Mouse (Mus musculus) spleen, postnatal 14 days (tissue): Measurements from ENCODE around the gene Kras.
A peak's percentile ranks its signal among the peaks of the same experiment; 100 is the strongest.

Source experiments
- DNase-seq, 2 experiments: peaks; one replicate each; pipeline ENCODE4 v3.0.0; 2021 to 2022; ENCODE audit warnings: low spot score in 2 of 2

Gene Kras

DNA sequence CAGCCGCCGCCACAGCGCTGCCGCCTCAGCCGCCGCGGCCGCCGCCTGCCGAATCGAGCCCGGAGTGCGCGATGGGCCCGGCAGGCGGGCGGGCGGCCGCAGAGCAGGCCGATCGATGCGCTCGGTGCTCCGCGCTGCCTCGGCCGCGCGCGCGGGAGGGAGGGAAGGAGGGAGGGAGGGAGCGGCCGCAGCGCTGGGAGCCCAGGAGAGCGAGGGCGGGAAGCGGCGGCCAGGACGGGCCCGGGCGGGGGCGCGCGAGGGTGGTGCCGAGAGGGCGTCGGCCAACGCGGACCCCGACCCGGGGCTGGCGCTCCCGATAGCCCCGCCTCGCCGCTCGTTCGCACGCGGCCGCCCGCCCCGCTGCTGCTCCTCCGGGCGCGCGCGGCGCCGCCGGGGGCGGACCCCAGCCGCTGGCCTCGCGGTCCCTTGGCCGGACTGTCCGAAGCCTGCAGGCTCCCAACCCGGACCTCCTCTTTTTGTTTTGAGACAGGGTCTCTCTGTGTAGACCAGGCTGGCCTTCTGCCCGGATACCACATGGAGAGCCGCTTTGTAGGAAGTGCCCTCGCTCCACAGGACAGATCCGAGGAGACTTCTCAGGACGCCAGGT, at the start of gene Kras:
Gene Kras, minus strand, starts transcription at position 55 of the 607 bp plus-strand sequence.
- DNase-seq = peak; percentile 85 to 89

DNA sequence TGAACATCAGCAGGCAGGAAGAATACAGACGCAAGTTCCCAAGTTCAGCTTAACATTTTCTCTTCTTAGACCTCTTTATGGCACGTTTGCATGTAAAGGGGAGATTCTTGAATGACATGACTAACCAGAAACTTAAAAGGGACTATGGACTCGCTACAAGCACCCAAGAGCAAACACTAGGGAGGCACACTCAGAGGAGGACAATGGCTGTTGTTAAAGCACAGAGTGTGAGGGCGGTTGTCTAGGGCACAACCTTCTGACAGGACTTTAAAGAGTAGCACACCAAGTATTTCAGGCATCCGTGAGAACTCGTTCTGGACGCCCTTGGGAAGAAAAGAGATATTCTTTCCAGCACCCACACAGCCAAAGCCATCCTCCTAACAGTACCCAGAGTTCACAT, 47.6 kb upstream of the Kras start:
- DNase-seq = no peak

DNA sequence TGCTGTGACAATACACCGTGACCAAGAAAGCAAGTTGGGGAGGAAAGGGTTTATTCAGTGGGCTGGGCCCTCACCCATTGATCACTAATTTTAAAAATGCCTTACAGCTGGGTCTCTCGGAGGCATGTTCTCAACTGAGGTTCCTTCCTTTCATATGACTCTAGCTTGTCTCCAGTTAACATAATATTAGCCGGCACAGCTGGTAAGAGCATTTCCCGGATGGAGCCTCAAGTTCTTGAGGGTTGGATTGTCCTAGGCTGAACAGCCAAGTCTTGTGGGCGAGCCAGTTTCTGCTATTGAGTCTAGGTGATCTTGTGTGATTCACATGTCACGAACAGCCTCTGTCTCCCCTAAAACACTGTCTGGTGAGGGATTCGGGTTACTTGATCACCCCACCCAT, 46.9 kb upstream of the Kras start:
- no peak for DNase-seq

DNA sequence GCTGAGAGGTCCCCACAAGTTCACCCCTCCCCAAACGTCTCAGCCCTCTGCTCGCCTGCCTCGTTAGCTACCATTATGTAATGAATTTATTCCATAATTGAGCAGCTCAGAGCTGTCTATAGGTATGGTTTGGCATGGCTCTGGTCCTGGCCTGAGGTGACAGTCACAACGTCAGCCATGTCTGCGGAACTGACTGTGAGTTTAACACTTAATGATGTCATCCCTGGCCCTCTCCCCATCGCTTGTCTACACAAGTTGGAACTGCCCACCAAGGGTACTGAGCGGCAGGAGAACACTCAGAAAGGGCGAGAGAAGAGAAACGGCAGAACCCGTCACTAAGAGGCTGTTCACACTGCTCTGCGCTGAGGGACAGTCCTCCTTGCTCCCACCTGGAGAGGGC, 45.1 kb upstream of the Kras start:
- no peak for DNase-seq

DNA sequence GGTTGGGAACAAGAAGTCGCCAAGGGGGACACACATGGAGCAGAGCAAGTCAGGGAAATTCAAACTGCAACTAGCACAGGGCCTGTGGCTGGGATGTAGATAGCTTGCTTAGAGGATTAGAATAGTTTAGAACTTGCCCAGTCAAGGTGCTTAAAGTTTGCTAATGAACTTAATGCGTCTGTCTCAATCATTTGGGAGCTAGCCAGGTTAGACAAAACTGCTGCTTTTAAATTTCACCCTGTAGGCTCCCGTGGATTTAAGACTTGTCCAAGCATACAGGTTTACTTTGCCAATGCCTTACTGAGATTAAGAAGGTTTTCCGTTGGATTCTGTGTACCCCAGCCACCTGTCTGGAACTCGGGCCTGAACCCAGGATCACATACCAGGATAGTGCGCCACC, 43.1 kb upstream of the Kras start:
- no peak for DNase-seq

DNA sequence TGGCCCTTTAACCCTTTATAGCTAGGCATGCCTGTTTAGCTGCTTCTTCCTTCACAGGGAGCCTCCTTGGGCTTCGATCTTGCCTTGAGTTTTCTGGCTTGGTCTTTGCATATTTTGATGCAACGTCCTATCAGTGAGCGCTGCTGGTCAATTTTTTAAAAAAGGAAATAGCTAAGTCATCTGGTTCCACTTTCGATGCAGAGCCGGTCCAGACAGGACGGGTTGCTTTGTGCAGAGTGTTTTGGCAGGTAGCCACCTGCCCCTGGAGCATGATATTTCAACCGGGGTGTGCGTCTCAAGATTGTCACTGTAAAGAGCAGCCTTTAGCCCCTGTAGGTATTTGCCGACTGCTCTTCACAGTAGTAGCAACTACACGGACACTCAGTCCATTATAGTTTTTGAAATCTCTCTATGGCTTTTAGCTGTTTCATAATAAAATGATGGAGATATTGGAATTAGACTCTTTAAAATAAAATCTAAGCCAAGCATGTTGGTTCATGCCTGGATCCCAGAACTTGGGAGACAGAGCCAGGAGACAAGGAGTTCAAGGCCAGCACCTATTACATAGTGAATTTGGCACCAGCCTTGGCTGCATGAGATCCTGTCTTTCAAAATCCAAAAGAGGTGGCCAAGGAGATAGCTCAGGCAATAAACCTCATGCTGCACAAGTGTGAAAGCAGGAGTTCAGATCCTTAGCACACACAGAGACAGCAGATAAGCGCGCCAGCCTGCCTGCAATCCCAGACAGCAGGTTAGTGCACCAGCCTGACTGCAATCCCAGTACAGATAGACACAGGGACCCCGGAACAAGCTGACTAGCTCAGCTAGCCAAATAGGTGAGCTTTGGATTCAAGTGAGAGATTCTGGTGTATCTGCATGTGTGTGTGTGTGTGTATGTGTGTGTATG, 41.6 kb upstream of the Kras start:
- no peak for DNase-seq

DNA sequence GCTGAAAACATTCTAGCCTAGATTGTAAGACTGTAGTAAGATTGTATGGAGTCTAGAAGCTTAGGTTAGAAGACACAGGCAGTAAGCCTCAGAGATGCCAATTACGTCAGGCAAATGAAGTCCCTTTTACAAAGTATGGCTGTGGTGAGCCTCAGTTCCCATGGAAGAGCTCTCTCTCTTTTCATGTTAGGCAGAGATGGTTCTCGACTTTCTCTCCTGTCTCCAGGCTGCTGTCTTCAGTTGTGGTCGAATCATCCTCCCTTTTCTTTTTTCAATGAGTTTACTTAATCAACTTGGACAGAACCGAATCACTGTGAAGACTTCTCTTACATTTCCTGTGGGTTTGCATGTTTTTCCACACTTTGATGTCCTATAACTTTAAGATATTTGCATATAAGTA, 35.6 kb upstream of the Kras start:
- no peak for DNase-seq

DNA sequence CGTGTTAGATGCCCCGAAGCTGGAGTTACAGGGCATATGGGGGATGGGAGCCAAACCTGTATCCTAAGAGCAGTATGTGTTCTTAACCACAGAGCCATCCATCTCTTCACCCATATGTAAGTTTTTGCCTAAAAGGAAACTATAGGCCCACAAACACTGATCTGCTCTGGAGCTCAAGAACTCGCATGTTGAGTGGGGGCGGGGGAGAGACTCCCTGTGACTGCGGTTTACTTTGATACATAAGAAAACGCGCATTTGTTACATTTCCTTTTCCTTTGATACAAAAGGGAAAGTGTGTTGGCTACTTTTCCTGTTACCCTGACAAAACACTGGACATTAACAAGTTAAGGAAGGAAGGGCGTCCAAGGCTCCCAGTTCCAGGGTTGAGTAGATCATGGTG, 34.2 kb upstream of the Kras start:
- DNase-seq = no peak

DNA sequence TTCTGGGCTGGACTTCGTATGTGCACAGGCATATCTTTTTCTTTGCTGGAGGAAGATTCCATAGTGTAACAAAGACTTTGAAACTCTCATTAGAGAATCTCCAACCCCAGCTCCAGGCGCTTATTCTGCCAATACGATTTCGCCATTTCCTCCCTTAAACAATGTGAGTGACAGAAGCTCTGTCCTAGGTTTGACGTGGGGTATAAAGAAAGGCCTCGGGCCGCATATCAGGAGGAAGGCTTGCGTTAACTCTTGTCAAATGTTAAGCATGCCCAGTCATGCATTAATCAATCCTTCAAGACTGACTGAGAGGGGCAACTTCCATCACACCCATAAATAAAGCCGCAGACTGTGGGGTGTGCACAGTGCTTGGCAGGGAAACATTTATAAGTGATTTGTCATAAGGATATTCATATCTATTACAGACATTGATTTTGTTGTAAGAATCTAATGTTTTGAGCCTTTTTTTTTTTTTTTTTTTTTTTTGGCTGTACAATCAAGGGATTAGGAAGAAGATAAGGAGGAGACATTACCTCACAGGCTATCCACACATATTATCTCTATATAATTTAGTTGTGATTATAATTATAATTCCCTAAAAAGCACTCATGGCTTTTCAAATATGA, 27.2 kb upstream of the Kras start:
- no peak for DNase-seq

DNA sequence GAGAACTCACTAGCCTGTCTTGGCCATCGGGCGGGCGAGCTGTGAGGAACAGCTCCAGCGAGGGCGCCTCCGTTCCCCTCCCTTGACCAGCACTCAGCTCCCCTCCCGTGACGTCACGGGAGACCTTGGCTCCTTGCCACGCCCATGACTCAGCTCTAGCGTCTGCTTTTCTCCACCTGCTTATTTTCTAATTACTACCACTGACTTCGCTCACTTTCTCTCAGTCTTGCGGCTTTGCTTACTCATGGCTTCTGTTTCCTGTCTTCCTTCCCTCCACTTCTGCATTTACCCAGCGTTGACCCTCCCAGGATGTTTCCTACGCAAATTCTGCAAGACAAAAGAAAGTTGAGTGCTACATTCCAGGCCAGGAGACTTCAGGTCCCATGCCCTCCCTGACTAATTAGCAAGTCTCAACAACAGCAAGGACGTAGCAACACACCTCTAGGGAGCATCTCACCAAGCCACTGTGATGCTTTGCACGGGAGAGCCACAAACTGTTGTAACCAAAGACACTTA, 26.3 kb upstream of the Kras start:
- DNase-seq = peak; percentile 59 to 62

DNA sequence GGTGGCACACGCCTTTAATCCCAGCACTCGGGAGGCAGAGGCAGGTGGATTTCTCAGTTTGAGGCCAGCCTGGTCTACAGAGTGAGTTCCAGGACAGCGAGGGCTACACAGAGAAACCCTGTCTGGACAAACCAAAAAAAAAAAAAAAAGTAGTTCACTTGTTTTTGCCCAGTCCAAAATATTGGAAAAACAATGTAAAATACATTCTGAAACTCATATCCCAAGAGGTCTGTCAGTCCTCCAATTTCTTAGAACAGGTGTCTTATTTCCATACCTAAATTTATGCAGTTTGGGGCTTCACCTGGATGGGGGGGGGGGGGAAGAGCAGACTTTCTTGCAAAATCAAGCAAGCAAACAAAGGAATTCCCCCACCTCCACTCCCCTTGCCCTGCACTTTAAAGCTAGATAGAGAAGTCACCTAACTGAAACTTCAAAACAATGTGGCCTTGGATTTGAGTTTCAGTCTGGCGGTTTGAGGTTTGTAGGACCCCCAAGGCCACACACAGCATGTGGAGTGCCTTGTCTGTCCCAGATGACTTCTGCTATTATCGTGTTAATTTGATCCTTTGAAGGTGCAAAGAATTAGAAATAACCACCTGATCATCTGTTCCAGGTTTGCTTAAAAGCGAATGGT, 25.7 kb upstream of the Kras start:
- no peak for DNase-seq

DNA sequence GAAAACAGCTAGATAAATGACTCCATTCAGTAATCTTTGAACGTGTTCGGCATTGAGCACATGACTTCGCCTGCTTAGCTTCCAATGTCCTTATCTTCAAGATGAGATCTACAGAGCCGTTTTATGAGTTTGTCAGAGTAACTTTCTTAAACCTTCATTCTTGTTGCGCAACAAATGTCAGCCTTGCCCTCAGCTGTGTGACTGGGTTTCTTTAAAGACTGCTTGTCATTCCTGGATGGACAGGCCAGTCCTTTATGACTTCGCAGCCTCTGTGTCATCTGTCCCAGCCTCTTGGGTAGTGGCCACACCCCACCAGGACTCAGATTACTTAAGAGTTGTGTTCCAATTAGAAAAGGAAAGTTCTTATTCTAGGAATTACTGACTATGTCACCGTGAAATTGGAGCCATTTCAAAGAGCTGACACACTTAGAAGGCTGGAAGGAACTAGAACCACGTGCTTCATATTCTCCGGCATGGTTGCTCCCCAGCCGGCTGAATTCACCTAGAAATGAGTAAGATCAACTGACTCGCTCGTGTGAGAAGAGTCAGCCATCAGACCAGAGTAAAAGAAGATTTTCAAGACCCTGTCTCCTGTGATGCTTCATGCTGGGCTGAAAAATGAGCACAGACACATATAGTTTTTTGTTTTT, 24.1 kb upstream of the Kras start:
- no peak for DNase-seq

DNA sequence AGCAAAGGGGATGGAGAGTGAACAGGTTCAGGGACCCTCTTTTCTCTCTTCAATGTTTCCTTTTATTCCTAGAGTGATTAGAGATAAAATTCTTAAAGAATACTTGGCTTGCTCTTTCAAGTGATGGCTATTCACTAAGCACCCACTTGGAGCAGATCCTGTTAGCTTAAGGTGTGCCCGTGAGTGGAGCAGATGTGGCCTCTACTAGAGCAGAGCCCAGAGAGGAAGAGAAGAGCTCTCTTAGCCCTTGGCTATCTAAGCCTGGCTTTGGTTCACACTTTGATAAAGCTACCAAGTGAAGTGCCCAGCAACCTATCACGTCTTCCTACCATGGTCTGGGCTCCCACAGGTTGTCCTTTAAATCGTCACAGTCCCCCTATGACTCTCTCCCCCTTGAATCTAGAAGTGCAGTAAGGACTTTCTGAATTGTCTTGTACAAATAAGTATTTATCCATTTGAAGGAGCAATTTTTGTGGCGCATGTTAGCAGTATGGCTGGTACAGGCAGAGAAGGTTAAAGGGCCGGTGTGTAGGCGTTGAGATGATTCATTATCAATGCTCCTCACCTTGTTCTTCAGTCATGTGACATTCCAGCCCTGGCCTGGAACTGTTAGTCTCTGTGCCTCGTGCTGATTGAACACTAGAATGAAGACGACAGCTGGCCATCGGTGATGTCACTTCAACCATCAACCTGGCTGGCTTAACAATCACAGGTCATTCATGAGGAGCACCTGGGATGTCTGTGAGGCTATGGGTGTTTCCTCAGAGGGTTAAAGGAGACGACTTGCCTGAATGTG, 22.3 kb upstream of the Kras start:
- no peak for DNase-seq

DNA sequence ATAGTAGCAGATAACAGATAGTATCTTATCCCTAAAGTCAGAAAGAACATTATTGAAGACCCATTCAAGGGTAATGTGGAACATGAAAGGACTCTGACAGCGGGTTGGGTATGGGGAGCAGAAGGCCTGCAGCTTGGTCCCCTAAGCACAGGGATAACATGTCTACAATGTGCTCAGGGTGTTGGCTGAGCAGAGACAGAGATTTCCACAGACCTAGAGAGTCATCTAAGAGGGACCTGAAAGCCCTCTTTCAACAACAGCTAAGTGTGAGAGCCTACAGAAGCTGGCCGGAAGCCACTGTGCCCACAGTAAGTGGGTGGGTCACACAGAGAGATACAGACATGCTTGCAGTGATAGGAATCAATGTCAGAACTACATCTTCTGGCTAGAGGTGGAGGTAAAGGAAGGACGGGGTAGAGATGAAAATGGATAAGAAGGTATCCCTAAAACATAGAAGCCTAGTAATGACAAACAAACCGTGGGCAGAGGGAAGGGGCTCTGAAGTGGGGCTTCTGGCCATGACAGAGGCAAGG, 19.3 kb upstream of the Kras start:
- no peak for DNase-seq

DNA sequence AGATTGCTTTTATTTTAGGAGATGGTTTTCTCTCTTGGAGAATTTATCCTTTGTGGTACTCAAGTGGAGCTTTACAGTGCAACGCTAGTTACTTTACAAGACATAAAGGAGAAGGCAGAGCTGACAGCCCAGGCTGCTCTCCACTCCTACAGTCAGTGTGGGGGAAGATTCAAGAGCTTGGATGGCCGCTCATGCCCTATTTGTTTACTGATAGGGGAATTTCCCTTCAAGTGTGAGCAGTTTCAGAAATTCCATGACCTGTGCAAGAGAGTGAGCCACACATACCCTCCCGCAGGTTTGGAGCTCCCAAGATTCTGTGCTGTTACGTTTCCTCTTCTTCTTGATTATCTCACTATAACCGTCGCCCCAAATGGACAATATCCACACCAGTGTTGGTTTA, 17.7 kb upstream of the Kras start:
- DNase-seq = no peak

DNA sequence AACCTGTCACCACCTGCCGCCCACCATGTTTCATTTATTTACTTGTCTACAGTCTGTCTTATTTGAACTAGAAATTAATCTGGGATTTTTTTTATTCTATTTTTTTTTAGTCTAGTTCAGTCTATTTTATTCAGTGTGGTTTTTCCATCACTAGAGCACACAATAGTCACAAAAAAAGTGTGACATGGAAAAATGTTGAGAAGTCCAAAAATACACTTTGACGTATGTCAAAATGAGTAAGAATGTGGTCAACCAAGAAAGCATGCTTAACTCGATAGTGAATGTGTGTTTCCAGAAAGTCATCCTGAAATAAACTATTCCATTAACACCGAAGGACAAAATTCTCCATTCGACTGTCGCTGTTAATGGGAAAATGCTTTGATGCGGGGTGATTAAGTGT, 12.3 kb upstream of the Kras start:
- DNase-seq = no peak

DNA sequence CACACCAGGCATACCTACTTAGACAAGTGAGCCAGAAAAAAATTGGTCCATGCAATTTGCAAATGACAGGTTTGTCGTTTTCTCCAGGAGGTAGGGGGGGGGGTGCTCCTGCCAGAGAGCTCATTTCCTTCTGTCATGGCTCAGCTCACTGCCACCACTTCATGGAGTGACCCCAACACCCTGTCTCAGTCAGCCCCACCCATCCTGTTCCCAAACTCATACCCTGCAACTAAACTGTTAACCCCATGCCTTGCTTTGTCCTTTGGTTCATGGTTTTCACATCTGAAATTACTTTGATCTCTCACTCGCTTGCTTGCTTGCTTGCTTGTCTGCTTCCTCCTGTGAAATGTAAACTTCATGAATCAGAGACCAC, 6.6 kb upstream of the Kras start:
- no peak for DNase-seq

DNA sequence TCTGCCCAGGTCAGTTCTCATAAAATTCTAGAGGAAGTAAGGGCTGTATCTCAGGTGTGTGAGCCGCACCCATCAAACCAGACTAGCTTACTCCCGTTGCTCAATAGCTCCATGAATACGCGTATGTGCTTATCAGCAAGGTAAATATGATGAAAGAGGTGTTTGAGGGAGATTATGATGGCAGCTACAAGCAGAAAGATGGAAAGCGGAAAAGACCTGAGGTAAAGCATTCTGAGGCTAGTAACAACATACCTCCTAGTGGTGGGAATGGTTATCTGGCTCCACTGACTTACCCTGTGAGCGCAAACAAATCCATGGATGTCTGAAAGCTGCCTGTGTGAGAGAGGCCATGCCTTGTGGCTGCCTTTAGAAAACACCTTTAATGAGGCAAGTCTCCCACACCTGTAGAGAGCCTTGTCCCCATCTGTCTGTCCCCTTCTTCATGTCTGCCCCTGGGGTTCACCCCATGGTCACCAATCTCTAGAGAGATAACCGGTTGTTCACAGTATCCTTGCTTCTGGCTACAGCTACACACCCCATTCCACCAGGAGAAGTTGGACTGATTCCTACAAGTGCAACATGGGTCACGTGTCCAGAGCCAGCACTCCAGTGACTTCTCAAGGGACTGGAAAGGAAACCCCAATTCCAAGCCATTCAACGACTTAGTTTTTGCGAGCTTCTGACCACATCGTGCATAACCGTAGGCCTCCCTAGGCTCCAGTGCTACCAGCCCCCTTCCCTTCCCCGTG, 6.1 kb upstream of the Kras start:
- no peak for DNase-seq

DNA sequence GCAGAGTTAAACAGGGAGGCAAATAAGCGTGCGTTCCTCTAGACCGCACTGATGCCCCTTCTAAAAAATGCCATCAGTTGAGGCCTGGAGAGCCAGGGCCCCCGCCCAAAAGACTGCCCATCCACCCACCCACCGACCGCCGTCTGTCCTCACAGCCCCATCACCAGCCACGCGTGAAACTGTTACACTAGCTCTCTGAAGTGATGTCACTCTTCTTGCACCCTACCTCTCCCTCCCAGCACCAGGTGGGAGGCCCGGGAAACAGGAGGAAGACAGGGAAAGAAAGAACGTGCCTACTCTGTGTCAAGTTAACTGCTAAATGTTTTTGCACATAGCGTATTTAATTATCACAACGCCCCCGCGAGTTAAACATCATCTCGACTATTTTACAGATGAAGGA, 781 bp upstream of the Kras start:
- peak in 1 of 2 experiments; percentile 10 for DNase-seq
